Mouse (Mus musculus): ENCODE results near the gene Mrgpre. TPM values are rescaled to one million over a fixed set of nuclear protein-coding genes. Genes with fewer than 3 reads are reported as not detected.

Gene Mrgpre
- not detected in 2 replicates for polyA plus RNA-seq (2012; ENCODE audit: insufficient read depth, insufficient read length, low replicate concordance, missing spikeins)

DNA sequence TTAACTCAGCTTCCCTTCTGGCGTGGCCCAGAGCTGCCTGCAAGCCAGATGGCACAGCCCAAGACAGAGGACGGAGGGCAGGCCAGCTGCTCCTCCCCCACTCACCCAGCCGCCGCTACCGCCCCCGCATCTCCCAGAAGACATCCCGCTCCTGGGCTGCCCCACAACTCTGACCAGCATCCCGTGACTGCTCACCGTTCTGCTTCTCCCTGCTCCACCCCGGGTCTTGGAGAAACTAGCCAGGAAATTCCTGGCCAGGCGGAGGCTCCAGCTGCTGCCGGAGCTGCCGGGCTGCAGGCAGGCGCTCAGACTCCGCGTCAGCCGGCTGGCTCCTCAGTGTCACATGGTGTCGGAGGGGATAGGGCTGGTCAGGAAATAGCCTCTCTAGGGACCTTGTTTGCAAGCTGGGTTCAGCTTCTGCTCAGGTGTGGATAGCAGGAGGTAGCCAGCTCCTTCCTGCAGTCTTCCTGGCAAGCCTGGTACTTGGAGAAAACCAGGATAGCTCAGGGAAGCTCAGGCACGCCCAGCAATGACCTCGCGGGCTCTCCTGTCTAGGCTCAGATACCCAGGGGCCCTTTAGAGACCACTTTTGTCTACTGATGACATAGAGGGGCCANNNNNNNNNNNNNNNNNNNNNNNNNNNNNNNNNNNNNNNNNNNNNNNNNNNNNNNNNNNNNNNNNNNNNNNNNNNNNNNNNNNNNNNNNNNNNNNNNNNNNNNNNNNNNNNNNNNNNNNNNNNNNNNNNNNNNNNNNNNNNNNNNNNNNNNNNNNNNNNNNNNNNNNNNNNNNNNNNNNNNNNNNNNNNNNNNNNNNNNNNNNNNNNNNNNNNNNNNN is at the start of gene Mrgpre:
Gene Mrgpre, minus strand, starts transcription at position 505 of the 834 bp plus-strand sequence.
- TF ChIP-seq POLR2A (IDR thresholded peaks at IDR 0.05; ENCODE audit: insufficient read depth, low read depth, low read length): peak; percentile 58
- no peak for TF ChIP-seq CTCF (IDR thresholded peaks at IDR 0.05; ENCODE audit: insufficient read depth, low read depth, low read length)
- no peak within 1 kb of the TSS for H3K27ac ChIP-seq (ENCODE audit: insufficient read depth, low read depth, low read length)

DNA sequence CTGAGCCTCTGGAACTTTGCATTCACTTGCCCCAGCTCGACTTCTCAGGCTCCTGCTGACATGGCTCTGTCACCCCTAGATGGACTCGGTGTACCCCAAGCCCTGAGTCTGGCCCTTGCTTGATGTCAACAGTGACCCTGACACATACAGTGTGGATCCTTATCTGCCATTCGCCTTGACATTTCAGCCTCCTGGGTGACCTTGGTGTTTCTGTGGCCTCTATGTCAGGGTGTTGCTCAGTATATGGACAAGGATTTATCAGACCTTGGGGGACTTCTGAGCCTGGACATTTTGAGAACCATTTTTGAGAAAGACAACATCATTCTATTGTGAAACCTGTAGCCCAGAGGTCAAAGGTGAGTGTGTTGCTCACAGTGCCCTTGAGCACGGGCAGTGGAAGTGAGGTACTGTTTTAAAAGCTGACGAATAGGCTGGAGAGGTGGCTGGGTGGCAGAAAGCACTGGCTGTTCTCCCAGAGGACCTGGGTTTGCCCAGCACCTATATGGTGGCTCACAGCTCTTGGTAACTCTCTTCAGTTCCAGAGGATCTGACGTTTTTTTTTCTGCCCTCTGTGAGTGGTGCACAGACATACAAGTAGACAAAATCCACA is 49.4 kb upstream of the Mrgpre start:
- no peak overlapping the region for H3K4me3 ChIP-seq (ENCODE audit: insufficient read depth, low read depth, low read length)
- TF ChIP-seq CTCF (IDR thresholded peaks at IDR 0.05; ENCODE audit: insufficient read depth, low read depth, low read length): no peak
- no peak overlapping the region for H3K27ac ChIP-seq (ENCODE audit: insufficient read depth, low read depth, low read length)
- peaks cover 18% of the 10 kb centered on the region for H3K4me1 ChIP-seq (ENCODE audit: control insufficient read depth, insufficient read depth, low read length)
- WGBS: 81% methylated on average over 6 of the region's 6 CpGs

More for the DNA sequence above, at the start of gene Mrgpre:
- 4% methylated on average over 21 of the region's 21 CpGs for WGBS
- peak within 1 kb of the TSS; percentile 57 for H3K4me3 ChIP-seq (ENCODE audit: insufficient read depth, low read depth, low read length)
- H3K4me1 ChIP-seq (ENCODE audit: control insufficient read depth, insufficient read depth, low read length): peaks cover 19% of the 10 kb centered on the region

DNA sequence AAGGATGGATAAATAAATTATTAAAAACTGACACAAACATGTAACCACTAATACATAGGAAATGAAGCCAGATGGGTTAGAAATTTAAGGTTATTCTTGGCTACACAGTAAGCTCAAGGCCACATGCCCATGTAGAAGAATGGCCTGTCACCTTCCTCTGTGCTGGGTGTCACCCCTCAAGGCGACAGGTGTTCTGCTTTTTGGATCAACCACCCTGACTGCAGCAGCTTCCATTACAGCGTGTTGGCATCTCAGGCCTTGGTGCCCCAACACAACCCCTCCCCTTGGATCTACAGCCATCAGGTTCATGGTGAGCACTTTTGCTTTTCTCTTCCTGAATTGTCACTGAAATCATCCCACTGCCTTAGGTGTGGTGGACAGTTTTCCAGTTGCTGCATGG is 48.3 kb upstream of the Mrgpre start:
- Histone ChIP-seq H3K4me3 (ENCODE audit: insufficient read depth, low read depth, low read length) (no peak overlapping the region), H3K27ac (ENCODE audit: insufficient read depth, low read depth, low read length) (no peak overlapping the region), H3K4me1 (ENCODE audit: control insufficient read depth, insufficient read depth, low read length) (peaks cover 18% of the 10 kb centered on the region)
- TF ChIP-seq POLR2A (IDR thresholded peaks at IDR 0.05; ENCODE audit: insufficient read depth, low read depth, low read length): no peak
- no peak for TF ChIP-seq CTCF (IDR thresholded peaks at IDR 0.05; ENCODE audit: insufficient read depth, low read depth, low read length)
- 95% methylated on average over 2 of the region's 2 CpGs for WGBS

DNA sequence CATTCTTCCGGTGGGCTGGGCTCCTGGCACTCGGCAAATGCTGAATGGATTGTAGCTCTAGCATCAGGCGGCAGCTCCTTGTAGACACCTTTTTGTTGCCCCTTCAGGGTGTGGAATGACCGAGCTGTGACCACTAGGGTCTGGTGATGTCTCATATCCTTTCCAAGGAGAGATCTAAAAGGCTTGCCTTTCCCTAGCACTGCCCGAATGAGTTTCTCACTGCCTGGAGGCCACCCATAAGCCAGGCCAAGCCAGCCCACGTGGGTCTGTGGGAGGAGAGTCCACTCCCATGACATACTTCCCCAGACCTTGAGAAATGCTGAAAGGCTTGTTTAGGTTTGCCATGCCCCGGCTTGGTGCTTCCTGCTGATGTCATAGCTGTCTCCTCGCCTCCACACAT is 47.9 kb upstream of the Mrgpre start:
- Histone ChIP-seq H3K27ac (ENCODE audit: insufficient read depth, low read depth, low read length) (no peak overlapping the region), H3K4me3 (ENCODE audit: insufficient read depth, low read depth, low read length) (no peak overlapping the region), H3K4me1 (ENCODE audit: control insufficient read depth, insufficient read depth, low read length) (peaks cover 18% of the 10 kb centered on the region)
- TF ChIP-seq CTCF (IDR thresholded peaks at IDR 0.05; ENCODE audit: insufficient read depth, low read depth, low read length) (no peak), POLR2A (IDR thresholded peaks at IDR 0.05; ENCODE audit: insufficient read depth, low read depth, low read length) (no peak)
- WGBS: 60% methylated on average over 8 of the region's 8 CpGs

DNA sequence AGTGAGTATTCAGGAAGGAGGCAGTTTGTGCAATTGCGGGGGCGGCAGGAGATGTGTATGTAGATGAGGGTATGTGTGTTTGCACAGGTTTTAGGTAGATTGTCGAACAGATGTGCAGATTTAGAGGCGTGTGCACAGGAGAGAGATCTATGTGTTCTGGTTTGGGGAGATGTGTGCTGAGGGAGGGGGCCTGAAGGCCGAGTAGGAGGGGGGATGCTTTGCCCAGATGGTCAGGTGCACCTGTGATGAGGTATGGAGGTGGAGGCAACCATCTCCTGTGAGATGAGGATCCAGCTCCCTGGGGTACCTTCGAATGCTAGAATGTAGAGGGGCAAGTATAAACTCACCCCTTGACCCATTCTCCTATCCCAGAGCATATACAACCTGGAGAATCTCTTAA is 46.1 kb upstream of the Mrgpre start:
- no peak for TF ChIP-seq CTCF (IDR thresholded peaks at IDR 0.05; ENCODE audit: insufficient read depth, low read depth, low read length)
- no peak for TF ChIP-seq POLR2A (IDR thresholded peaks at IDR 0.05; ENCODE audit: insufficient read depth, low read depth, low read length)
- 5% methylated on average over 6 of the region's 6 CpGs for WGBS
- Histone ChIP-seq H3K4me1 (ENCODE audit: control insufficient read depth, insufficient read depth, low read length) (peaks cover 12% of the 10 kb centered on the region), H3K4me3 (ENCODE audit: insufficient read depth, low read depth, low read length) (peak overlapping the region; percentile 62), H3K27ac (ENCODE audit: insufficient read depth, low read depth, low read length) (no peak overlapping the region)

DNA sequence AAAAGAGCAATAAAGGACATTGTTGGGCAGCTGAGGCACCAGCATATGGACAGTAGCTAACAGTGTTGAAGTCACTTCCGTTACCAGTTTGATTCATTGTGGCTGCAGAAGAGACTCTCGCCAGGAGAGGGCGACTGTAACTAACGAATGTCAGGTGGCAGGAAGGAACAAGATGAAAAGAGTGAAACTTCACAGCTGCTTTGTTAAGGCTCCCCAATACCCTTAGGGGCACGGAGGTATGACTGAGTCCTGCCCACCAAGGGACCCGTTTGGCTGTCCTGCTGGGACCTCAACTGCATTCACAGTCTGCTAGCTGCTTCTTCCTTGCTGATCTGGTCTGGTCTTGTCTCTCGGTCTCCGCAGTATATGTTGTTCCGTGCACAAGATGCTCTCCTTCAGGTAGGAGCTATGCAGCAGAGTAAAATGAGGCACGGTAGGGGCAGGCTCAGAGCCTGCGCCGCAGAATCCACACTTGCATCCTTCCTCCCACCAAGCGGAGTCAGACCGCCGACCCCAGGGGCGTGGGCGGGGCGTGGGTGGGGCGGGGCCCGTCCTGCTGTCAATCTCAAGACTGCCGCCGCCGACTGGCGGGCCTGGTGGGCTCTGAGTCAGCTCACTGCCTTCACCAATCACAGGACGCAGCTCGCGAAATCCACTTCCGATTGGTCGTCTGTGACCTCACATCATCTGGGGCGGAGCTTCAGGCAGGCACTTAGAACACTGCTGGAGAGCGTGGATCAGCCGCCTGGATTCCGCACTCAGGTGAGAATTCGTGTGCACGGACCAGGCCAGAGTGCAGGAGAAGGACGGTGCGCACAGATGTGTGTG is 45.4 kb upstream of the Mrgpre start:
- Histone ChIP-seq H3K4me3 (ENCODE audit: insufficient read depth, low read depth, low read length) (peak overlapping the region; percentile 62), H3K4me1 (ENCODE audit: control insufficient read depth, insufficient read depth, low read length) (peaks cover 8% of the 10 kb centered on the region), H3K27ac (ENCODE audit: insufficient read depth, low read depth, low read length) (peak overlapping the region; percentile 95)
- WGBS: under 1% methylated on average over 37 of the region's 37 CpGs
- TF ChIP-seq CTCF (IDR thresholded peaks at IDR 0.05; ENCODE audit: insufficient read depth, low read depth, low read length) (peak; percentile 61), POLR2A (IDR thresholded peaks at IDR 0.05; ENCODE audit: insufficient read depth, low read depth, low read length) (peak; percentile 28; the same call in 1 of the 2 replicates)

DNA sequence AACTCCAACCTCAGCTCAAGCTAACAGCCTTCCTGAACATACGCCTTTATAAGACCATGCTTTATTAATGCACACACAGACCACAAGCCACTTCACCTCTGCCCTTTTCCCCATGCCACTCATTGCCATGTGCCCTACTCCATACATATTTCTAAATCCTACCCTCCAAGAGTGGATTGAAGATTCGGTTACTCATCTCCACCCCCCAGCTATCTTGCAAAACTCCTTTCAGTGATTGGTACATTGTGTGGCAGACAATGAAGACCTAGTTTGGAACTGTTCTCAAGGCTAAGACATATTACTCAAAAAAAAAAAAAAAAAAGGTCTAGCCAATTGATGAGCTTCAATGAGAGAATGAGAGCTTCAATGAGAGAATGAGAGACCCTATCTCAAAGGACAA is 42.7 kb upstream of the Mrgpre start:
- H3K27ac ChIP-seq (ENCODE audit: insufficient read depth, low read depth, low read length): no peak overlapping the region
- 99% methylated on average over 2 of the region's 2 CpGs for WGBS
- peaks cover 6% of the 10 kb centered on the region for H3K4me1 ChIP-seq (ENCODE audit: control insufficient read depth, insufficient read depth, low read length)
- no peak overlapping the region for H3K4me3 ChIP-seq (ENCODE audit: insufficient read depth, low read depth, low read length)
- no peak for TF ChIP-seq POLR2A (IDR thresholded peaks at IDR 0.05; ENCODE audit: insufficient read depth, low read depth, low read length)

DNA sequence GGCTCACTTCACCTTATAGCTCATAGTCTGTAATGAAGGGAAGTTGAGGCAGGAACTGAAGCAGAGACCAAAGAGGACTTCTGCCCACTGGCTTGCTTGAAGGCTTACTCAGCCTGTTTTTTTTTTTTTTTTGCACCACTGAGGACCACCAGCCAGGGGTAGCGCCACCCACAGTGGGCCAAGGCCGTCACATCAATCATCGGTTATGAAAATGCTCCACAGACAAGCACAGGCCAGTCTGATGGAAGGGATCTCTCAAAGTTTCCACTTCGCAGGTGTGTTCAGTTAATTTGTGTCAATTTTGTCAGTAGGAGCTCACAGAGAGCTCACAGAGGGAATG is 38.9 kb upstream of the Mrgpre start:
- WGBS: 78% methylated on average over 4 of the region's 4 CpGs
- peak overlapping the region; percentile 78 for H3K27ac ChIP-seq (ENCODE audit: insufficient read depth, low read depth, low read length)
- peaks cover 5% of the 10 kb centered on the region for H3K4me1 ChIP-seq (ENCODE audit: control insufficient read depth, insufficient read depth, low read length)
- TF ChIP-seq CTCF (IDR thresholded peaks at IDR 0.05; ENCODE audit: insufficient read depth, low read depth, low read length) (no peak), POLR2A (IDR thresholded peaks at IDR 0.05; ENCODE audit: insufficient read depth, low read depth, low read length) (no peak)
- peak overlapping the region; percentile 36 for H3K4me3 ChIP-seq (ENCODE audit: insufficient read depth, low read depth, low read length)

Data from olfactory bulb, adult 2 months (tissue).